Mouse (Mus musculus): ENCODE results near the gene Cyyr1.

DNA sequence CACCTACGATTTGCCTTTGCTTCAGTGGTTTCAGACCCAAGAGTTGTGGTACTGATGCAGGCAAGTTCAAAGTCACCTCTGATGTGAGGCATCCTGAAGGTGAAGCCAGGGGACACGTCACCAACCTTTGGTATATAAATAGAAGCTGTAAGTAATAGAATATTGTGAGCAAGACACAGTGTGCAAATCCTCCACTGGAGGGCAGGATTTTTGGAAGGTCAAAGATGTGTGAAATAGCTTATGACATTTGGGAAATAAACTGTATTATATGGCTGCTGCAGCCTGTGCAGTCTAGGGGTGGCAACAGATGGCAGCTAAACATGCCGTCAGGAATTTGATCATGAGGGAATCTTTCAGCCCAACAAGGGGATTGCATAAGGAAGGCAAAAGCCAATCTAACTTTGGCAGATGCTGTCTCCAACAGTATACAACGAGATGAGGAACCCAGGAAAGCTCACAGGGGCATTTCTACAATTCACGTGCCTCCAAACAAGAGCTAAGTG is 65.0 kb downstream of the Cyyr1 start:
- TF ChIP-seq GATA1 (IDR thresholded peaks at IDR 0.05; ENCODE audit: low read length): no peak
- no peak for TF ChIP-seq TAL1 (IDR thresholded peaks at IDR 0.05; ENCODE audit: low read length)
